Mouse (Mus musculus) CH12.LX (cell line): Measurements from ENCODE around the gene Angel1. TPM values are rescaled to one million over a fixed set of nuclear protein-coding genes. Genes with fewer than 3 reads are reported as not detected.

ENCODE experiments used
- DNase-seq: peaks from one replicate; pipeline ENCODE4 v3.0.0-alpha.2; 2013; ENCODE audit errors: extremely low read depth
- H3K27ac ChIP-seq: 2 replicates; pipeline ENCODE4 v1.5.1; 2012; ENCODE audit warnings: low read depth, mild to moderate bottlenecking, control low read depth, moderate library complexity; ENCODE audit not compliant: insufficient read depth
- H3K27me3 ChIP-seq: replicated peaks from 2 replicates; pipeline ENCODE3; 2012; ENCODE audit warnings: inconsistent platforms
- H3K36me3 ChIP-seq, 2 experiments: replicated peaks in 1 of 2; 2 replicates each; pipeline versions ENCODE3 to v1.6.1; 2012; ENCODE audit warnings: inconsistent platforms in 1 of 2, low read length in 1 of 2, mild to moderate bottlenecking in 1 of 2, mixed read lengths in 1 of 2, moderate library complexity in 1 of 2; ENCODE audit not compliant: control insufficient read depth in 1 of 2, insufficient read depth in 1 of 2
- H3K4me1 ChIP-seq, 2 experiments: 2 replicates each; pipeline ENCODE4 v1.6.1; 2012; ENCODE audit warnings: inconsistent platforms in 1 of 2, moderate library complexity in 1 of 2; ENCODE audit not compliant: insufficient read depth in 2 of 2, control insufficient read depth in 1 of 2
- H3K4me2 ChIP-seq: 2 replicates; pipeline ENCODE4 v1.6.1; 2012; ENCODE audit warnings: low read depth, mild to moderate bottlenecking, control low read depth; ENCODE audit not compliant: poor library complexity, insufficient read depth, severe bottlenecking
- H3K4me3 ChIP-seq, 3 experiments: fragments of 150-350 bp in 1 of 3; sonication (generic) in 1 of 3; replicated peaks in 1 of 3; 2 replicates each; pipeline versions ENCODE3 to v1.5.1; 2011 to 2012; ENCODE audit warnings: low read depth in 2 of 3, low read length in 2 of 3, mild to moderate bottlenecking in 2 of 3, moderate library complexity in 2 of 3, control low read depth in 1 of 3, improper control_type of control experiment in 1 of 3, inconsistent platforms in 1 of 3, mixed read lengths in 1 of 3; ENCODE audit not compliant: poor library complexity in 1 of 3
- H3K79me2 ChIP-seq: replicated peaks from 2 replicates; pipeline ENCODE4 v1.6.1; 2012; ENCODE audit warnings: mild to moderate bottlenecking, moderate library complexity; ENCODE audit not compliant: control insufficient read depth, poor library complexity, insufficient read depth, severe bottlenecking; ENCODE audit errors: extremely low read depth
- H3K9ac ChIP-seq: 2 replicates; pipeline ENCODE4 v1.6.1; 2012; ENCODE audit warnings: low read depth, mild to moderate bottlenecking, control low read depth, moderate library complexity; ENCODE audit not compliant: insufficient read depth
- H3K9me3 ChIP-seq: replicated peaks from 2 replicates; pipeline ENCODE3; 2012; ENCODE audit warnings: low read length, inconsistent platforms, mixed read lengths
- MAX ChIP-seq: IDR thresholded peaks from 2 replicates; pipeline ENCODE4 v1.6.1; 2011; ENCODE audit warnings: low read length, improper control_type of control experiment
- dilution Hi-C: fragments of 300-500 bp; cut with MboI; formaldehyde crosslinking; loops from 2 replicates; pipeline ENCODE4 v1.14.3; 2020; ENCODE audit warnings: low sequenced_read_pairs; ENCODE audit not compliant: extremely low pct_unique_long_range_greater_than_20kb, extremely low pct_ligation_motif_present
- in situ Hi-C: fragments of 300-500 bp; cut with MboI; formaldehyde crosslinking; loops from 3 replicates; pipeline ENCODE4 v1.14.3; 2019; ENCODE audit warnings: low sequenced_read_pairs, low pct_ligation_motif_present, low pct_unique_long_range_greater_than_20kb, mixed read lengths
- polyA plus RNA-seq: library from polyadenylated mRNA; unstranded; fragments of >175 nt; gene quantifications from 2 replicates; pipeline ENCODE4 v1.2.1, GENCODE M21; 2012; ENCODE audit warnings: low read depth; ENCODE audit not compliant: insufficient read length
- total RNA-seq, 2 experiments: library from RNA; depleted of rRNA; stranded (reverse); fragments of 300-350 nt in 1 of 2; fragments of >200 nt in 1 of 2; gene quantifications; 2 replicates each; pipeline ENCODE4 v1.2.3; 2012 to 2014

Gene Angel1
- total and polyA plus RNA-seq, 3 experiments: 1.0 to 9.3 (median 2.9) TPM

GRCm38 (mm10) chr12:86651301-86651860 lies 74.9 kb downstream of the Angel1 start:
- Histone ChIP-seq H3K4me2 (no peak overlapping the region), H3K9ac (no peak overlapping the region), H3K9me3 (peaks cover 7% of the 10 kb centered on the region), H3K4me1 (peaks cover 6 to 28% of the 10 kb centered on the region in 2 experiments; a peak in 3 of 4 replicates), H3K36me3 (no peaks in the 10 kb centered on the region)
- no peak for DNase-seq
- no peak for TF ChIP-seq MAX
- TF ChIP-seq, all 38 proteins: peak for 0
- Histone ChIP-seq H3K27ac (no peak overlapping the region), H3K4me3 (no peak overlapping the region), H3K27me3 (peaks cover 4% of the 10 kb centered on the region), H3K79me2 (no peaks in the 10 kb centered on the region)
- in situ Hi-C loops: no loop called here
- dilution Hi-C loops: no loop called here

Other genes starting within 250 kb of the Angel1 start
- 1.0 and 2.2 TPM in 2 replicates for gene Vash1, start 47.8 kb downstream of the Angel1 start, total RNA-seq (2012; rRNA removed)
- gene Vash1, start 47.8 kb downstream of the Angel1 start, total RNA-seq (2014; rRNA removed): 0.96 and 1.1 TPM in 2 replicates
- gene Vash1, start 47.8 kb downstream of the Angel1 start, polyA plus RNA-seq: 2.3 and 2.7 TPM in 2 replicates
- not detected in 2 replicates for gene Lrrc74a, start 7.9 kb upstream of the Angel1 start, total RNA-seq (2012; rRNA removed)
- not detected in 2 replicates for gene Lrrc74a, start 7.9 kb upstream of the Angel1 start, total RNA-seq (2014; rRNA removed)
- not detected in 2 replicates for gene Lrrc74a, start 7.9 kb upstream of the Angel1 start, polyA plus RNA-seq
- gene Irf2bpl, start 158.3 kb upstream of the Angel1 start, total RNA-seq (2012; rRNA removed): 19.6 and 21.4 TPM in 2 replicates
- gene Irf2bpl, start 158.3 kb upstream of the Angel1 start, total RNA-seq (2014; rRNA removed): 7.0 and 8.2 TPM in 2 replicates
- gene Irf2bpl, start 158.3 kb upstream of the Angel1 start, polyA plus RNA-seq: 10.2 and 12.1 TPM in 2 replicates
- 18.7 and 19.6 TPM in 2 replicates for gene Cipc, start 220.6 kb upstream of the Angel1 start, total RNA-seq (2012; rRNA removed)
- 15.7 and 16.7 TPM in 2 replicates for gene Cipc, start 220.6 kb upstream of the Angel1 start, total RNA-seq (2014; rRNA removed)
- gene Cipc, start 220.6 kb upstream of the Angel1 start, polyA plus RNA-seq: 17.5 and 20.5 TPM in 2 replicates